In the genomic region with DNA sequence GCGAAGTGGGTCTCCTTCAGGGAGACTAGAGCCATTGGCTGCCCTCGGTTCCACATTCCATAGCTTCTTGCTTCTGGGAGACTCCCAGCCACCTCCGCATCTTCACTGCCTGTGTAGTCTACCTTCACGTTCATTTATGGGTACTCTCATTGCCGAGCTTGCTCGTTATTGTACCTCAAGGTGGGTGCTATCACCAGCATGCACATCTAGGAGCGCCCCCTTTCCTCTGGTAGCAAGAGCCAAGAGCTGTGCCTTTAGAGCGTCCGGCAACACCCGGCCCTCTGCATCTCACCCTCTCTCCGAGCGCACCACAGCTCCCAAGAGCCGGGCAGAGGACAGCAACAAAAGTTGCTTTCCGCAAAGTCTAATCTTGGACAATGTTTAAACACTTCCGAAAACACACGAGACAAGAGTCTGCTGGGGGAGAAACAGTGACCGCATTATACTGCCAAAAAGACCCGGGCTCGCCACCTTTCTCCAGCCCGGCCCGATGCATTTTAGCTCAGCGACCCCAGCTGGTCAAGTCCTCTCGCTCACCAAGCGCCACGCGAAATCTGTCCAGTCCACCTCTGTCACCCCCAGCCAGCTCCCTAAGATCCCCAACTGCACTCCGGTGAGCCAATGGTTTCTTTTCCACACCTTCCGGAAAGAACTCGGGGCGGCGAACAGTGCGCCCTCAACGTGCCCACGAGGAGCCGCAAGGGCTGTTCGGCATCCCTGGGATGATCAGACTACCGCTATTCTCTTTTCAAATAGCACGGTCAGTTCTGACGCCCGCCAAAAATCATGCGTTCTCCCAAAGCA, we compare ENCODE assay signal across 8 mouse cellular contexts. TPM values are rescaled to one million over a fixed set of nuclear protein-coding genes. Genes with fewer than 3 reads are reported as not detected.
A peak's percentile ranks its signal among the peaks of the same experiment; 100 is the strongest.
DNase-seq lines count a peak whose midpoint lies in the region; ATAC-seq and TF ChIP-seq lines count a peak whose summit lies in the region.

No protein-coding gene starts in this region.

- peak; percentile 31 for DNase-seq in gastrocnemius, adult 2 months
- no peak for DNase-seq in gastrocnemius, adult 8-10 months (ENCODE audit: low spot score in 2 of 2)
- peak; percentile 84 for DNase-seq in embryo, embryonic 10.5 days (ENCODE audit: low spot score)
- DNase-seq in layer of hippocampus, adult 9-11 months: peak; percentile 43
- peak; percentile 29 to 34 for DNase-seq in lung, adult 18-20 months
- DNase-seq in ovary, postnatal 10 days (ENCODE audit: low spot score): peak; percentile 36
- DNase-seq in spleen, adult 12 weeks (ENCODE audit: low spot score): no peak

- peaks cover 8 to 9% of the 10 kb centered on the region in 2 experiments; a peak in 3 of 4 replicates for H3K4me1 ChIP-seq in heart, embryonic 14.5 days (ENCODE audit: control insufficient read depth in 2 of 2, insufficient read depth in 2 of 2, low read length in 2 of 2)

- no peaks in the 10 kb centered on the region for H3K36me3 ChIP-seq in heart, embryonic 14.5 days (ENCODE audit: control insufficient read depth, insufficient read depth, low read length)

- 0% methylated on average over 41 of the region's 41 CpGs for WGBS in heart, embryonic 14.5 days

- H3K9me3 ChIP-seq in heart, embryonic 14.5 days (ENCODE audit: control insufficient read depth, low read length): no peaks in the 10 kb centered on the region

- TF ChIP-seq CTCF in gastrocnemius, adult 2 months (IDR thresholded peaks at IDR 0.05): no peak; the same call in 1 of the 2 replicates

- no peak; the same call in 1 of the 2 replicates for ATAC-seq in heart, embryonic 14.5 days (ENCODE audit: insufficient number of reproducible peaks, insufficient read depth, low FRiP score, low read depth)

- peak overlapping the region; percentile 70 for H3K4me3 ChIP-seq in gastrocnemius, adult 2 months
- peak overlapping the region; percentile 49 to 74 for H3K4me3 ChIP-seq in heart, embryonic 14.5 days (ENCODE audit: control insufficient read depth in 1 of 2, insufficient read depth in 1 of 2, low read depth in 1 of 2, low read length in 2 of 2)

- H3K4me2 ChIP-seq in heart, embryonic 14.5 days (ENCODE audit: low read length): peak overlapping the region; percentile 90

- peak overlapping the region; percentile 68 for H3K9ac ChIP-seq in heart, embryonic 14.5 days (ENCODE audit: low read length)

- H3K27ac ChIP-seq in gastrocnemius, adult 2 months: no peak overlapping the region
- peak overlapping the region; percentile 10 to 28; a peak in 2 of 4 replicates for H3K27ac ChIP-seq in heart, embryonic 14.5 days (replicated peaks in 1 of 2; ENCODE audit: control insufficient read depth in 1 of 2, insufficient read depth in 1 of 2, low read depth in 2 of 2, low read length in 2 of 2)

- intact Hi-C loops in gastrocnemius, adult 2 months (cut with DNase I): no loop called here

- peaks cover 18% of the 10 kb centered on the region for H3K27me3 ChIP-seq in heart, embryonic 14.5 days (ENCODE audit: control insufficient read depth, insufficient read depth, low read length)

RNA-seq across cellular contexts. Expression of a gene that starts 0.5 kb away (rescaled TPM):
- under 1 TPM; 0.26 to 0.64 TPM for total RNA-seq in gastrocnemius, adult 2 months (2021)
- total RNA-seq in gastrocnemius, adult 8-10 months (2022): under 1 TPM; 0.25 to 0.53 (median 0.44) TPM
- 1.8 TPM in 2 replicates for polyA plus RNA-seq in heart, embryonic 14.5 days (2014; fragmentation: Nextera tagmentation; extraction: Ambion mirVana)

Comparison
In these comparisons a context has a peak if more than half of its experiments do, and no peak if none do; other contexts are left out.
1. DNase-seq: peak in gastrocnemius, adult 2 months (single experiment), embryo, embryonic 10.5 days (single experiment), layer of hippocampus, adult 9-11 months (single experiment), lung, adult 18-20 months (2 of 2) and ovary, postnatal 10 days (single experiment); none in gastrocnemius, adult 8-10 months (0 of 2) and spleen, adult 12 weeks (single experiment).